Mouse (Mus musculus) layer of hippocampus, adult 2 months (tissue): ENCODE results near the gene Tas2r104. TPM values are rescaled to one million over a fixed set of nuclear protein-coding genes. Genes with fewer than 3 reads are reported as not detected.
A peak's percentile ranks its signal among the peaks of the same experiment; 100 is the strongest.

Experiments
- DNase-seq, 2 experiments: peaks; one replicate each; pipeline ENCODE4 v3.0.0; 2022; ENCODE audit warnings: low spot score in 2 of 2
- H3K27ac ChIP-seq: fragments of 200-600 bp; 2 replicates; pipeline ENCODE4 v1.8.1; 2022
- H3K4me3 ChIP-seq: fragments of 200-600 bp; 2 replicates; pipeline ENCODE4 v1.8.1; 2022; ENCODE audit warnings: mild to moderate bottlenecking
- CTCF ChIP-seq: fragments of 200-600 bp; conservative IDR thresholded peaks from 2 replicates; pipeline ENCODE4 v1.8.1; 2022; ENCODE audit warnings: antibody characterized with exemption, mild to moderate bottlenecking, moderate library complexity
- long read RNA-seq, 2 experiments: library from polyadenylated mRNA; stranded (forward); transcript quantifications; one replicate each; pipeline ENCODE4 v2.0.0; 2021; ENCODE audit warnings: borderline mapping rate in 2 of 2
- total RNA-seq, 2 experiments: library from RNA; stranded (reverse); gene quantifications; 2 replicates each; pipeline ENCODE4 v1.2.3; 2021

Gene Tas2r104
- not detected for total RNA-seq
- long read RNA-seq, experiment 1 = 0 reads
- long read RNA-seq, experiment 2 = 0 reads

GRCm38 (mm10) chr6:131685644-131686043 lies at the start of gene Tas2r104:
Gene Tas2r104 (minus strand): TSS chr6:131685744.
- Histone ChIP-seq H3K27ac (no peak within 1 kb of the TSS), H3K4me3 (no peak within 1 kb of the TSS)
- DNase-seq = no peak
- no peak for TF ChIP-seq CTCF

DNA sequence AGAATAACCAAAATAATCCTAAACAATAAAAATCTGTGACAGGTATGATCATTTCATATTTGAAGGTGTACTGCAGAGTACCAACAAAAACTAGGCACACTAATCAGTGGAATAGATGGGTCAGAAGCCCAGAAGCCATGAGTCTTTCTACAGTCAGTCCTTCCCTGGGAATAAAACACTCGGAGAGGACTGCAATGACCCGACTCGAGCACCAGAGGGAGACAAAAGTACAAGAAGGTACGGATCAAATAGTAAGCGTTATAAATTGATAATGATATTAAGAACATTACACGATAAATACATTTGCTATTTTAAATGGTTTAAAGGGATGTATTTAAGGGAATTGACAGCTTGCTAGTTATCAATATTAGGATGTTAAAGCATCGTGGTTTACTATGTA lies 27.3 kb upstream of the Tas2r104 start:
- Histone ChIP-seq H3K27ac (no peak overlapping the region), H3K4me3 (no peak overlapping the region)
- no peak for DNase-seq
- peak; percentile 36; the same call in 1 of the 2 replicates for TF ChIP-seq CTCF

DNA sequence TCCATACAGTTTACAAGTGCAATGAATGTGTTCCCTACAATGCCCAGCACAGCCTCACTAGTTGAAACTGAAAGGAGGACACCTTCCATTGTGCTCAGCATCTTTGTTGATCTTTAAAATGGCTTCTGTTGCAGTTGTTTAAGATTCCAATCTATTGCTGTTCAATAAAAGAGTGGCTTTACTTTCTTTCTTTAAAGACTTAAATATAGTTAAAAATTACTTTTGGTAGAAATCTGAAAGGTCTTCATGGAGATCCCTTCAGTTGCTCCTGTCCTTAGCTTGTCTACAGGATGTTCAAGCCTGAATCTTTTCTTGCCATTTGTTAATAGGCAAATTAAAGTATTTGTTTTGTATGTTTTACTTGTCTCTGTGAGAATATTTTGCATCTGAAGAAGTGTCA lies 4.4 kb upstream of the Tas2r104 start, which contains the start of gene Tas2r114:
Gene Tas2r114 (minus strand): TSS at position 101 of the 400 bp plus-strand sequence.
- TF ChIP-seq CTCF = no peak

GRCm38 (mm10) chr6:131687395-131687794 lies 1.9 kb upstream of the Tas2r104 start, which contains the start of gene Tas2r105:
Gene Tas2r105 (minus strand): TSS chr6:131687495.
- TF ChIP-seq CTCF = no peak
- Histone ChIP-seq H3K4me3 (no peak within 1 kb of the TSS), H3K27ac (no peak within 1 kb of the TSS)
- no peak for DNase-seq

More for the DNA sequence above, 4.4 kb upstream of the Tas2r104 start, which contains the start of gene Tas2r114:
- no peak within 1 kb of the TSS for H3K27ac ChIP-seq
- H3K4me3 ChIP-seq = no peak within 1 kb of the TSS
- no peak for DNase-seq

DNA sequence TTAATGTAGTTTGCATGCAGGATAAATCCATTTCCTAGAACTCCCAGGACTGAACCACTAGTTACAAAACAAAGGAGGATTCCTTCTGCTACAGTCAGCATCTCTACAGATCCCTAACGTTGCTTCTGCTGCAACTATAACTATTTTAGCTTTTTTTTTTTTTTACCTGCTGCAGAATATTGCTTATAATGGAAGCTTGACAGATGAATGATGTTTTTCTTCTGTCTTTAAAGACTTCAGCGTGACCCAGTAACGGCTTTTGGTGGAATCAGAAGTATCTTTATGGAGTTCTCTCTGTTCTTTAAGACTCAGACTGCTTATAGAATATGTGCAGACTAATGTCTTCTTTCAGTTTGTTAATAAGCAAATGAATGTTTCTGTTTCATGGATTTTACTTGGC lies 6.8 kb downstream of the Tas2r104 start, which contains the start of gene Tas2r106:
Gene Tas2r106 (minus strand): TSS at position 101 of the 400 bp plus-strand sequence.
- no peak within 1 kb of the TSS for H3K27ac ChIP-seq
- TF ChIP-seq CTCF = no peak
- DNase-seq = no peak
- H3K4me3 ChIP-seq = no peak within 1 kb of the TSS

- TF ChIP-seq CTCF = no peak
- DNase-seq = no peak
- Histone ChIP-seq H3K4me3 (no peak within 1 kb of the TSS), H3K27ac (no peak within 1 kb of the TSS)
Observed at GRCm38 (mm10) chr6:131660049-131660448, 25.5 kb downstream of the Tas2r104 start, which contains the start of gene Tas2r107. Gene Tas2r107 (minus strand): TSS chr6:131660149.

Other genes with a start within 250 kb of the Tas2r104 start
- gene 5430401F13Rik, start 199.3 kb downstream of the Tas2r104 start, total RNA-seq = not detected
- not detected for gene Gm6619, start 199.3 kb downstream of the Tas2r104 start, total RNA-seq
- not detected for gene Tas2r130, start 54.8 kb downstream of the Tas2r104 start, total RNA-seq
- not detected for gene Tas2r107, start 25.6 kb downstream of the Tas2r104 start, total RNA-seq
- gene Tas2r106, start 6.9 kb downstream of the Tas2r104 start, total RNA-seq = not detected
- gene Tas2r105, start 1.8 kb upstream of the Tas2r104 start, total RNA-seq = not detected
- not detected for gene Tas2r114, start 4.3 kb upstream of the Tas2r104 start, total RNA-seq